Mouse (Mus musculus) forebrain, embryonic 14.5 days (tissue): ENCODE measurements at regions not wholly inside any gene's neighbourhood (a gene's known extent, or its start where the extent isn't known, plus 50 kb on each side); places are given as distances from the start of the nearest gene placed in this dataset.

Experiments
- ATAC-seq: fragments of 200-750 bp; cut with Nextera tagmentation; 2 replicates; pipeline ENCODE4 v1.8.0; 2017; ENCODE audit warnings: mild to moderate bottlenecking, moderate library complexity
- DNase-seq: peaks from one replicate; pipeline ENCODE4 v3.0.0-alpha.2; 2015; ENCODE audit warnings: low spot score
- H3K27ac ChIP-seq: fragments of 300-500 bp; sonication (generic); 2 replicates; pipeline ENCODE4 v1.5.1; 2014; ENCODE audit warnings: low read depth, mild to moderate bottlenecking, control low read depth, low read length, moderate library complexity
- H3K27me3 ChIP-seq: fragments of 300-500 bp; sonication (generic); replicated peaks from 2 replicates; pipeline ENCODE4 v1.6.1; 2014; ENCODE audit warnings: low read length, control low read depth, mixed read lengths; ENCODE audit not compliant: control insufficient read depth, insufficient read depth
- H3K36me3 ChIP-seq: fragments of 300-500 bp; sonication (generic); 2 replicates; pipeline ENCODE4 v1.6.1; 2014; ENCODE audit warnings: low read length, control low read depth; ENCODE audit not compliant: control insufficient read depth, insufficient read depth
- H3K4me1 ChIP-seq: fragments of 300-500 bp; sonication (generic); 2 replicates; pipeline ENCODE4 v1.6.1; 2014; ENCODE audit warnings: antibody characterized with exemption, low read length, control low read depth; ENCODE audit not compliant: control insufficient read depth, insufficient read depth
- H3K4me2 ChIP-seq: fragments of 300-500 bp; sonication (generic); 2 replicates; pipeline ENCODE4 v1.6.1; 2014; ENCODE audit warnings: mild to moderate bottlenecking, control low read depth, low read length
- H3K4me3 ChIP-seq: fragments of 300-500 bp; sonication (generic); 2 replicates; pipeline ENCODE4 v1.5.1; 2014; ENCODE audit warnings: low read depth, low read length, control low read depth
- H3K9ac ChIP-seq: fragments of 300-500 bp; sonication (generic); 2 replicates; pipeline ENCODE4 v1.6.1; 2014; ENCODE audit warnings: mild to moderate bottlenecking, low read length, control low read depth, moderate library complexity
- H3K9me3 ChIP-seq: fragments of 300-500 bp; sonication (generic); replicated peaks from 2 replicates; pipeline ENCODE4 v1.6.1; 2016; ENCODE audit warnings: low read length, control low read depth, mixed read lengths; ENCODE audit not compliant: control insufficient read depth
- WGBS: fragments of 180-500 bp; shearing (Covaris S2); extraction: QIAGEN DNeasy Blood & Tissue Kit; methylation state at CpG from one replicate; pipeline ENCODE4 v1.1.7; 2014; 5-methylcytosine and 5-hydroxymethylcytosine counted together

DNA sequence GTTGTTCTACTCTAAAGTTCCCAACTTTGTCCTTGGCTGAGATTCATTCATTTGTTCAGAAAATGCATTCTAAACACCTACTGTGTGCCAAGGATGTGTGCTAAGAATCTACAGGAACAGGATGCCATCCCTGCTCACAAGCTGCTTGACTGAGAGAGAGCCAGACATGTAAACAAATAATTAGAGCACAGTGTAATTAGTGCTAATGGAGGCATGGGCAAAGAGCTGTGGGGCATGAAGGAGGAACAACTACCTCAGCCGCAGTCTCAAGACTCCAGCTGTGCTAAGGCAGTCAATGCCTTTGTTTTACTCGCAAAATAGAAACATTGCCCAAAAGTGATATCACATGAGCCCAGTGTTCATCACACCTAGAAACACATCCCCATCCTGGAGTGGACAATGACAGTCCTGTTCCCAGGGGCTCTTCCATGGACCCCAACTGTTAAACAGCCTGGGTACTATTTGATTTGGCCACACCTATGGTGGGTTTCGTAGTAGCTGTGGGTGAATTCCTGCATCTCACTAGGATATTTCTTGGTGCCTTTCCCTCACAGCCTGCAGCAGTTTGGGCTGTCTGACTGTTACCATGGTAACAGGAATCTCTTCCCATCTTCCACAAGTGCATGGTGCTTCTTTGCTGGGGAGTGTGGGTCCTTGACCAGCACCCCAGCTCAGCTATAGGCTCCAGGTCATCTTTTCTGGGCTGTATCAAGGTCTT lies 125.9 kb upstream of the 1700012A03Rik start:
- Histone ChIP-seq H3K4me1 (peaks cover 8% of the 10 kb centered on the region; the same call in 1 of the 2 replicates), H3K9ac (no peak overlapping the region), H3K4me3 (no peak overlapping the region), H3K27ac (no peak overlapping the region), H3K9me3 (no peaks in the 10 kb centered on the region), H3K36me3 (no peaks in the 10 kb centered on the region), H3K4me2 (no peak overlapping the region), H3K27me3 (no peaks in the 10 kb centered on the region)
- DNase-seq (peak; percentile 53), ATAC-seq (peak; percentile 46; the same call in 1 of the 2 replicates)
- WGBS: 19% methylated on average over 3 of the region's 3 CpGs

- Histone ChIP-seq H3K9me3 (no peaks in the 10 kb centered on the region), H3K9ac (no peak overlapping the region), H3K4me1 (peaks cover 8% of the 10 kb centered on the region; the same call in 1 of the 2 replicates), H3K36me3 (no peaks in the 10 kb centered on the region), H3K27ac (no peak overlapping the region), H3K4me3 (no peak overlapping the region), H3K4me2 (no peak overlapping the region), H3K27me3 (no peaks in the 10 kb centered on the region)
- WGBS: 90% methylated on average over 9 of the region's 9 CpGs
- ATAC-seq (no peak), DNase-seq (no peak)
Measured at GRCm38 (mm10) chr6:31921561-31922152, 128.4 kb upstream of the 1700012A03Rik start.

DNA sequence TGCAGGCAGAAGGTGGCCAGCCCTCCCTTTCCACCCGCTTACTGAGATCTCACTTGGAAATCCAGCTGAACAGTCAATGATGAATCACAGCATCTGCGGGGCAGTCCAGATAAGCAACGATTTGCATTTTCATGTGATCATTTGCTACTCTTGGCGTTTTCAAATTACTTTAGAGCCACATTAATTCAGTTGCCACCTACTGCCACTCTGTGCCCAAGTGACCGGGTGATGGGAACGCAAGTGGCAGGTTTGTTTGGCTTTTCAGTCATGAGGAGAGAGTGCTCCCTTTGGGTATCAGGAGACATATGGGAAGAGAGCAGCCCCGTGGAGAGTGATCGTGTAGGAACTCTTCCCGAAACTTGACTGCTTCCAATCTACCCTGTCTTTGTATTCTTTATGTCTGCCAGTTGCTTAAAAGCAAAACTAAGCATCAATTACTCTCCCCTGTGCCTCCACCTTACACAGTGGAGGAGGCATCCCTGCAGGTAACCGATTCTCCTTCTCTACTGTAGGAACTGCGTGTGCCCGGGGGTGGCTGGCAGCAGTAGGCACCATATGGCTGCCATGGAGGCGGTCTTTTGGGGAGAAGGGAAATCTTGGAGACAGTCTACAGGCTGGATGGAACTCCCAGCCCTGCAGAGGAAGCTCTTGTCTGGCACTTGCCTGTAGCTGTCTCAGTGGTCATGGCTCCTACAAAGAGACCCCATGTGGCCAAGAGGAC lies 132.5 kb upstream of the 1700012A03Rik start:
- H3K4me3 ChIP-seq: no peak overlapping the region
- no peak overlapping the region for H3K9ac ChIP-seq
- 85% methylated on average over 13 of the region's 13 CpGs for WGBS
- H3K36me3 ChIP-seq: no peaks in the 10 kb centered on the region
- ATAC-seq (no peak), DNase-seq (no peak)
- H3K27ac ChIP-seq: no peak overlapping the region
- no peaks in the 10 kb centered on the region for H3K4me1 ChIP-seq
- no peaks in the 10 kb centered on the region for H3K27me3 ChIP-seq
- no peaks in the 10 kb centered on the region for H3K9me3 ChIP-seq
- H3K4me2 ChIP-seq: no peak overlapping the region

DNA sequence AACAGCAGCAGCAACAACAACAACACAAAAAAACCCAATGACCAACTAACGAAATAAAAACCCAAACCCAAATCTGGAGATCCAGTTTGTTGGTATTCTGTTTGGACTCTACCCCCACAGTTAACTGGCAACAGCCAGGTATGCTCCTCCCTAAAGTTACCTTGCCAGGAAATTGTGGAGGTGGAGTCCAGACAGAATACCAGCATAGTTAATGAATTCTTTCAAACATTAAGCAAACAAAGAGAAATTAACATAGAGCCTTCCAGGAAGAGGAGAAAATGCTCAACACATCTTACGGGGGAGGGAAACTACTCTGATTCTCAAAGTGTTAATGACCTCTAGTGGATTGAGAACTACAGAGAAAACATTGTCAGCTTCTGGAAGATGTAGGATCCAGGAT lies 148.3 kb upstream of the 1700012A03Rik start:
- WGBS: 79% methylated on average over 2 of the region's 2 CpGs

GRCm38 (mm10) chr6:31899055-31899454 lies 151.0 kb upstream of the 1700012A03Rik start:
- no peak overlapping the region for H3K4me3 ChIP-seq
- ATAC-seq (no peak), DNase-seq (peak; percentile 25)
- WGBS: 47% methylated on average over 3 of the region's 3 CpGs
- no peaks in the 10 kb centered on the region for H3K36me3 ChIP-seq
- H3K27ac ChIP-seq: no peak overlapping the region
- no peaks in the 10 kb centered on the region for H3K27me3 ChIP-seq
- H3K4me1 ChIP-seq: no peaks in the 10 kb centered on the region
- no peaks in the 10 kb centered on the region for H3K9me3 ChIP-seq
- H3K9ac ChIP-seq: no peak overlapping the region
- no peak overlapping the region for H3K4me2 ChIP-seq

More for the DNA sequence above, 148.3 kb upstream of the 1700012A03Rik start:
- Histone ChIP-seq H3K4me2 (no peak overlapping the region), H3K4me1 (no peaks in the 10 kb centered on the region), H3K4me3 (no peak overlapping the region), H3K9ac (no peak overlapping the region), H3K27ac (no peak overlapping the region), H3K9me3 (no peaks in the 10 kb centered on the region), H3K27me3 (no peaks in the 10 kb centered on the region), H3K36me3 (no peaks in the 10 kb centered on the region)
- ATAC-seq (no peak), DNase-seq (no peak)

DNA sequence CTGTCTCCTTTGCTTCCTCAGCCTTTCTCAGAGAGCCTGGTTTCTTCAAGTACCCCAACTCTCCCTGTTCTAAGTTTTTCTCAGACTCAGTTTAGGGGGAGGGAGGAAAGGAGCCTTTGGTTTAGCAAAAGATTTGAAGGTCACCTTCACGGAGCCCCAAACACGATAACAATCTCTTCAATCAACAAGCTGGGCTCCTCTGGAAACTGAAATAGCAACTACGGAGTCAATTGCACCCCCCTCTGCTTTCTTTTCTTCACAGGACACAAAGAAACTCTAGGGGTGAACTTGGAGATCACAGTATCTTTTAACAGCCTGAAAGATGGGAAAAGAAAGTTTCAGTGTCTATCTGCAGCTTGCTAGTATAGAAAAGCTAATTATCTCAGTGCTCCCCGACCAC lies 151.4 kb upstream of the 1700012A03Rik start:
- 12% methylated on average over 4 of the region's 4 CpGs for WGBS
- Histone ChIP-seq H3K36me3 (no peaks in the 10 kb centered on the region), H3K4me2 (no peak overlapping the region), H3K9ac (no peak overlapping the region), H3K27ac (no peak overlapping the region), H3K27me3 (no peaks in the 10 kb centered on the region), H3K4me3 (no peak overlapping the region), H3K9me3 (no peaks in the 10 kb centered on the region), H3K4me1 (no peaks in the 10 kb centered on the region)
- ATAC-seq (no peak), DNase-seq (no peak)

DNA sequence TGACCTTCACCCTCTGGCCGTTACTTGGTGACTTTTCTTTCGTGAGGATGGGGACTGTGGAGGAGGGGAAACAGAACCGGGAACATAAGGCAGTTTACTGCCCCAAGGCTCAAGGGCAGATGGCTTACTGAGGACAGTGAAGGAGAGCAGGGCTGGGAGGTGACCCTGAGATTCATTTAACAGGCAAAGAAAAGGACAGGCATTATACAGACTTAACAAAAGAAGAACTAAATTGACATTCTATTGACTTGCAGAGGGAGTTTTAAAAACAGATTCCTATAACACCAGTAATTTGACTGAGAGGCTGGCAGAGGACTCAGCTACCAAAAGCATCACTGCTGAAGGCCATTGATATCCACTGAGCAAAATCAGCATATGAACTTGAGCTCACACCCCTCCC lies 153.0 kb upstream of the 1700012A03Rik start:
- H3K4me1 ChIP-seq: no peaks in the 10 kb centered on the region
- no peak for DNase-seq
- WGBS: 90% methylated on average over 3 of the region's 3 CpGs
- no peak overlapping the region for H3K4me3 ChIP-seq
- no peak overlapping the region for H3K27ac ChIP-seq
- no peak overlapping the region for H3K4me2 ChIP-seq
- H3K9me3 ChIP-seq: no peaks in the 10 kb centered on the region
- H3K36me3 ChIP-seq: no peaks in the 10 kb centered on the region
- no peak for ATAC-seq
- H3K9ac ChIP-seq: no peak overlapping the region
- no peaks in the 10 kb centered on the region for H3K27me3 ChIP-seq

DNA sequence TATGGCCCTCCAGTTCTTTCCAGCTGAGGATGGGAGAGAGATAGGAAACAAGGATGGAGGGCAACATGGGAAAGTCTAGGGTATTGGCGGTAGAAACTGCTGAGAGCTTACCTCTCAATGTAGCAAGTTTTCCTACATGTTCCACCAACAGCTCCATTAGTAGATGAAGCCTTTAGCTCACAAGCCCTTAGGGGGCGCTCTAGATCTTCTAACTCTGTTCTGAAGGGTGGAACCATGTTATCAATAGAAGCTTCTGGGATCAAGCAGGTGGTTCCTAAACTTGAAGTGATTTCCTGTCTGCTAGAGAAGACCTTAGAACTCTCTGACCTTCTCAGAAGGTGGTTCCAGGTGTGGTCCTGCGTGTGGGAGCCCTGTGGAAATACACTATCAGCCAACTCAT lies 154.2 kb upstream of the 1700012A03Rik start:
- Histone ChIP-seq H3K27ac (no peak overlapping the region), H3K27me3 (no peaks in the 10 kb centered on the region), H3K9me3 (no peaks in the 10 kb centered on the region), H3K36me3 (no peaks in the 10 kb centered on the region), H3K4me2 (no peak overlapping the region), H3K4me3 (no peak overlapping the region), H3K4me1 (no peaks in the 10 kb centered on the region), H3K9ac (no peak overlapping the region)
- WGBS: 57% methylated on average over 3 of the region's 3 CpGs
- DNase-seq: no peak
- no peak for ATAC-seq

DNA sequence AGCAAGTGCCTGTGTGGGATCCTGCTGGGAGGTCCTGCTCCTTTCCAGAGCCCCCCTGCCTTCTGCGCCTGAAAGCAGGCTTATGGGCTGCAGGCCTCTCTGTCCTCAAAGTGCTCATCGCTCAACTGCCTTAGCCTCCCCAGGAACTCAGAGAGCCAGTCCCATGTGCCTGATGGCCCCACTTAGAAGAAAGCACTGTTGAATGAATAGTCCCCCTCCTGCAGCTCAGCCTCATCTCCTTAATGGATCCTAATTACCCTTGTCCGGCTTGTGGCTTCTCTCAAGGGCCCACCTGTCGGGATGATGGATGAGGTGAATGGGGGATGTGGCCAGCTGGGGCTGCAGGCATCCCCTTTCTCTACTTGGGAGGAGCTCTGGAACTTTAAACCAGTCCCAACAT lies 163.1 kb upstream of the 1700012A03Rik start:
- no peak overlapping the region for H3K27ac ChIP-seq
- H3K4me1 ChIP-seq: no peaks in the 10 kb centered on the region
- no peaks in the 10 kb centered on the region for H3K36me3 ChIP-seq
- no peaks in the 10 kb centered on the region for H3K27me3 ChIP-seq
- no peak overlapping the region for H3K9ac ChIP-seq
- H3K9me3 ChIP-seq: no peaks in the 10 kb centered on the region
- H3K4me2 ChIP-seq: no peak overlapping the region
- H3K4me3 ChIP-seq: no peak overlapping the region
- DNase-seq: no peak
- WGBS: 14% methylated on average over 4 of the region's 4 CpGs
- ATAC-seq: no peak
